Mouse (Mus musculus): ENCODE data around the gene Cyp4b1.
"Not testable (repeated sequence)": the region's sequence is repeated elsewhere in the genome, so short reads cannot be mapped to it uniquely, and the experiment has no call there.

The Cyp4b1 gene

DNA sequence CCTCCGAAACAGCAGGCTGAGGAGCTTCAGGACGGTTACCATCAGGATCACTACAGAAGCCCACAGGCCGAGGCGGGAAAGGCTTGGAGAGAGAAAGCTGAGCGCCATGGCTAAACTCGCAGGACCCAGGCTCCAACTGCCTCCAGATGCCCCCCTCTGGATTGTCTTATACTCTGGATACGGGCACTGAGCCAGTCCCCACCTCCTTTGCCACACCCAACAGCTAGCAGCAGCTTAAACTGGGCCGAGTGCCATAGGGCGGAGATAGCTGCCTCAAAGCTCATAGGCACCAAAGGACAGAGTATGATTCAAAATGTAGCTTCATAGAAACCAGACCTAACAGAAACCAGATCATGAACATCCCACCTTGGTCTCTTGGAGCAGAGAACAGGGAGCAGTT is at the start of gene Cyp4b1:
Cyp4b1 (minus strand) TSS at position 144 of the 400 bp plus-strand sequence.
- no peak for DNase-seq (ENCODE audit: inconsistent ontology term)

DNA sequence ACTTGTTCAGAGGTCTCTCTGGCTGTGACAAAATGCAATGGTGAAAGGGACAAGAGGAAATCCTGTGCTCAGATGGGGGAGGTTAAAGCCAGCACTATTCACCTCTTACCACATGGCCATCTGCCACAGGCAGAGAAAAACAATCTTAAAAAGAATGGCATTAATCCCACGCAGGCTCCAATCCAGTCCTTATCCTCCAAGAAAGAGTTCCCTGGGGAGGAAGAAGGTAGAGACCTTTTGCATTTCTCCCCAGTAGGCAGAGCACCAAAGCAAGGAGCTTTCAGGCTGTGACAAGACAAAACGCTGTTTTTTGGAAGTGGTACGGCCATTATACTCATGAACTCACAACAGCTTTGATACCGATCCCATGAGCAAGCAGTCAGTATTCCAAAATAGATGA is 38.8 kb upstream of the Cyp4b1 start:
- no peak for DNase-seq (ENCODE audit: inconsistent ontology term)

DNA sequence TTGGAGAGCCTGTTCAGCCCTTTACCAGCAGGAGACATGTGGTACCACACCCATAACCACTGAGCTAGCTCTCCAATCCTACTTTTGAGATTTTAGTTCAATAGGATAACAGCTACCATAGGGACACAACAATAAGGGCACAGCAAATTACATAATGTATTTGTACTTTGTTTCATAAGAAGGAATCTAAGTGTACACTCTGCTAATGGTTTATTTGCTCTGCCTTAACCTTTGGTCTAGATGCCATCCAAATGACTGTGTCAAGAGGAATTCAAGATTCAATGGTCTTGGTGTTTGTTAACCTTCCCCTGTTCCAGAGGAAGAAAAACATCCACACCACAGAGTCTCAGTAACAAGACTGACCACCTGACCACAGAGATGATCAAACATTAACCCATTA is 11.7 kb upstream of the Cyp4b1 start:
- DNase-seq (ENCODE audit: inconsistent ontology term): peak; percentile 37

DNA sequence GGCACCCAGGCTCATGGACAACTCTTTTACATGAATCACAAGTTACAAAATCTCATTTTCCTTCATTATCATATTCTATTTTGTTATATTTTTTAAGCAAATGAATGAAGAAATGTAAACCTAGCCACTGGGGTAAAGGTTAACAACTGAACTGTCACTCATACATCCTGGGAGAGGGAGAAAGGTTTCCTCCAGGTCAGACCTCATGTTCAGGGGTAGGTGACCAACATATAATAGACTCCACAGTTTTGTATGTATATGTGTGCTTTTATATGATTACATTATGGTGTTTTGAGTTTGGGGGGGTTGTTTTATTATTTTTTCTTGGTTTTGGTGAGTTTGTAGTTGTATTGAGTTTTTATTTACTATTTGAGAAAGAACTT is 10.3 kb upstream of the Cyp4b1 start:
- DNase-seq (ENCODE audit: inconsistent ontology term): no peak

DNA sequence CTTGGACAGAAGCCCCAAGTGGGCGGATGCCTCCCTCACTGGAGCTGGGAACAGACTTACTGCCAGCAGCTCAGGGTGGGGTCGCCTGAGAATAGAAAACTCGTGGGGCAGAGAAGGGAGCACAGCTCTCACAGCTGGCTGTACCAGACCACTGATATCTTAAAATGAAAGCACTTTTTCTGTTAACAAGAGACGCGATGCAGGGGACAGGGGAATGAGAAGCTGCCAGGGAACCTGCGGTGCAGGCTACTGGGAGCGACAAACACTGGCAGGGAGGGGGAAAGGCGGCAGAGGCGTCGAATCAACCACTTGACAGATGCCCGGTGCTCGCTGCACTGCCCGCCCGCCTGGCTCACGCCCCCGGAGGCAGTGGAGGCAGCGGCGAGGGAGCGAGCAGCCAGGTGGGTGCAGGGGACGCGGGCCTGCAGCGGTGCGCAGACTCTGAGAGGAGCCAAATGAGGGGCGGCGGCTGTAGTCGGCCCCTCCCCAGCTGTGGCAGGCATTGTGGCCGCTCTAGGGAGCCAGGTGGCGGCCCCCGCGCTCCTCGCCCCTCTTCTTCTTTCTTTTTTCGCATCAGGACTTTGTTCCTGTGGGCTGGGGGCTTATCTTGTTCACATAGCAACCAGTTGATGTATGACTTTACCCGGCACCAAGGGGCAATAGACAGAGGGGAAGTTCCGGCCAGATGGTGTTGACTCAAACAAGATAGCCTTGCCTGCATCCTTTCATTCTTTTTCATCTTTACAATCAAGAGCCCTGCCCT is 9.8 kb upstream of the Cyp4b1 start:
- DNase-seq (ENCODE audit: inconsistent ontology term): peak; percentile 12

DNA sequence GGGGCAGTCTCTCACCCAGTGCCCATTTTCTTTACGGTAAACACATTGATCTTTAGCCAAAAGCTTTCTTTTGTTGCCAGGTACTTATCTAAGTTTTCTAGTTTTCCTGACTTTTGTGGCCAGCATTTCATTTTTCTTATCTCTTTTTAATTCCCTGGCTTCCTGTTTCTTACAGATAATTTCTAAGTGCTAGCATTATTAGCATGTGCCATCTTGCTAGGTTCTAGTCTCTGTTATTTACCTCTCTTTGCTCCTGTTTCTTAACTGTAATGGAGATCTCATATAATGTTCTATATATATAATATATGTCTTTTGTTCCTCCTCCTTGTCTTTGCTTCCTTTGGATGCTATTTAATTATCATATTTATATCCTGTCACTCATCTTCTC is 9.0 kb upstream of the Cyp4b1 start:
- not testable (repeated sequence) for DNase-seq (ENCODE audit: inconsistent ontology term)

DNA sequence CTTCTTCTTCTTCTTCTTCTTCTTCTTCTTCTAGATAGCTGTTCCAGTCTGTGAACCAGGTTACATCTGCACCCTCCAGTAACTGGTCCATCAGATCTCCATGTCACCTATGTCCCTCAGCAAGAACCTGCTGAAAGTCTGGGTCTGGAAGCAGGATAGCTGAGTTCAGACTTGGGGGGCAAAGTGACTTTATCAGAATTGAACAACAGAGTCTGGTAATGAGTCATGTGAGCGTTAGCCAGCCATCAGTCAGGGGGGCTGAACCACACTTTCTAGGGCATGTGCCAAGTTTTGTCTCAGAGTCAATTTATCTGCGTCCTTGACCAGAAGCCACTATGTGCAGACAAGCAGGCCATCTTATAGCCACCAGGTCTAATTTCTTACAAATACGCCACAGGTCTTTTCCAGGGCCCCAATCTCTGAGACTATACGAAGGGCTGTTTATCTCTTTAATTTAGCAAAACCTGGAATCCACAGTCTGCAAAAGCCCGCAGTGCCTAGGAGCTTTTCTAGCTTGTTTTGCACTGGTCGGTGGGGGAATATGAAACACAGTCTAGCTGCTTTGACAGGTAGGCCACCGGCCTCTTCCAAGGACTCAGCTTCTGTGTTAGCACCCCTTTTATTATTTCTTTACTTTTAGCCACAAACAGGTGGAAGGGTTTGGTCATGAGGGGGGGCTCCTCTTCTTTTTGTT is 8.5 kb upstream of the Cyp4b1 start:
- DNase-seq (ENCODE audit: inconsistent ontology term): not testable (repeated sequence)

DNA sequence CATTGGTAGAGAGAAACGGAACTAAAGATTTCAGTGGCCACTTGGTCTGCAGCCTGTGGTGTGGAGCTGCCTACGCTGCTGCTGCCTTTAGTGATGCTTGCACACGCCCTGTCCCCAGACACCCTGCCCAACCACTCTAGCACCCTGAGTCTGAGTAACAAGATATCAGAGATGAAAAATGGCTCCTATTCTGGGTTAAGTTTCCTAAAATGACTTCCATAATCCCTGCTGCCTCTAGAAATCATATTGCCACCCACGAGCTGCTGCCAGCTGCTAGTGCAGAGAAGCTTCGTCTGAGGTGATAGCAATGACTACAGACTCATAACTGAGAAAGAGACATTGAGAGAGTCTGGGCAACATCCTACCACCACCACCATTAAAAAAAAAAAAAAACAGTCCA is 3.3 kb upstream of the Cyp4b1 start:
- no peak for DNase-seq (ENCODE audit: inconsistent ontology term)

DNA sequence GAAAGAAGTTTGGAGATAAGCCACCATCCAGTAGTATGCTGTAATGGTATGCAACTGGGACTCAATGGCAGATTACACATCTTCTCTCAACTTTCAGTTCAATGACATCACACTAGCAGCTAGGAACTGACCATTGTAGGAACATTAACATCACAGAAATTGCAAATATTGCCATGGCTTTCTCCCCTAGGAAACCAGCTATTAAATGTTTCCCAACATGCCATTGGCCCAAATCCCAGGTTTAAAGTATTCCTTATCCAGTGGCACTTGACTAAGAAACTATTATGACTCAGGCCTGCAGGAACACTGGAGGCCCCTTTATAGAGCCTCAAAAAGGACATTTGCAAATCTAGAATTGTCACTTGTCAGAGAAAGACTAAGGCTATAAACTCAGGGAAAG is 1.8 kb upstream of the Cyp4b1 start:
- no peak for DNase-seq (ENCODE audit: inconsistent ontology term)

DNA sequence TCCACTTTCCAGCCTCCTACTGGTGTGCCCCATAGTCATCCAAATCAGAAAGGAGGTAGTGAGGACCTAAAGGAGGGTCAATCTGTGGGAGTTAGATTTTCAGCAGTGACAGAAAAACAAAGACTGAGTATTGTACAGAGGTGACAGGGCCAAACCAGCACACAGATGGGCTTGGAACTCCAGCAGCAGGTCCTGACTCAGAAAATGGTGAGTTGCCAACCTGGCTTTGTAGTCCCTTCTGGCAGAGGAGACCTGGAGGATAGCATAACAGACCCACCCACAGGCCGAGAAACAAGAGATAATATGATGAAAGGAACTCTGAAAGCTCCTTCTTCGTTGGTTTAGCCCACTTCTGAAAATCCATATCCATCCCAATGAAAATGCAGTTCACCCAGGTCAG is 1.2 kb upstream of the Cyp4b1 start:
- DNase-seq (ENCODE audit: inconsistent ontology term): peak; percentile 21

DNA sequence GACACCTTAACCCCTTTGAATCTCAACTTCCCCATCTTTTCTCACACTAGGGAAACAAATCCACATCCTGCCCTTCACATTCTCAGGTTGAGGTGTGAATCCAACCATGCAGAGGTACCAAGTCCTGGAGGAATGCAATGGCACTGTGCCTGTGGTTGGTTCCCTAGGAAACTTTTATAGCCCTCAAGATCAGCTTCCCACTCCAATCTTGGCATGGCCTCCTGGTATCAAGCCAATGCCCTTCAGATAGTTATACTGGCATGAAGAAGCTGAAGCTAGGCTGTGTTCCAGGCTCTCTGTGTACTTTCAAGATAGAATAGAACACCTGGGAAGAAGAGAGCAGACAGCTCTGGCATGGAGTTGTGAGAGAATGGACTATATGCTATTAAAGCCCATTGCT is 2.2 kb downstream of the Cyp4b1 start:
- DNase-seq (ENCODE audit: inconsistent ontology term): no peak

DNA sequence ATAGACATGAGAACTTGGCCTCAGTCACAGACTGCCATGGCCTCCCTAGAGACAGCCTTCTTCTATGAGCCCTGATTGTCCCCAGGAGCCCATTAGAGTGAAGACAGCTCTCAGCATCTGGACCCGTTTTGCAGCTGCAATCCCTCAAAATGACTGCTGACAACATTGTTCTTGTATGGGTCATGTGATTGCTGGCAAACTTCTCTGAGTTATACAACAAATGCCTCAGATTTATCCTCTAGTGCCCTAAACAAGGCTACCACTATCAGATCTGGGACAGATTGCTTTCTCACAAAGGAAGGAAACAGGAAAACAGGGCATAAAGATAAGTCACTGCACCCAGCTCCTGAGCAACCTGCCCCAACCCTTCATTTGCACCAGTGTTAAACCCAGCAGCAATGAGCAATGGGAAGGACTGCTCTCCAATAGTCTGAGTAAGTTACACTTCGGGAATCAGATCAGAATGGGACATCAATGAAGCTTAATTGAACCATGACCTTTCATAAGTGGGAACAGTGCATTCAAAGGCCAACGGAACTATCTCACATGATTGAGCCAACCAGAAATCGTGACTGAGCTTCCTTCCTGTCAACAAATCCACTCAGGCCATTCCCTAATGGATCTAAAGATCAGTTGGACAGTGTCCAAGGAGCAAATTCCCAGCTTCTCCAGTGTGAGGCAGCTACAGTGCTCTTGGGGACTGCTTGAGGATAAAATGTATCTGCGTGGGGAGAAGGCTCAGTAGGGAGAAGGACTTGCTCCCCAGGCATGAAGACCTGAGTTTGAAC is 4.4 kb downstream of the Cyp4b1 start:
- no peak for DNase-seq (ENCODE audit: inconsistent ontology term)

DNA sequence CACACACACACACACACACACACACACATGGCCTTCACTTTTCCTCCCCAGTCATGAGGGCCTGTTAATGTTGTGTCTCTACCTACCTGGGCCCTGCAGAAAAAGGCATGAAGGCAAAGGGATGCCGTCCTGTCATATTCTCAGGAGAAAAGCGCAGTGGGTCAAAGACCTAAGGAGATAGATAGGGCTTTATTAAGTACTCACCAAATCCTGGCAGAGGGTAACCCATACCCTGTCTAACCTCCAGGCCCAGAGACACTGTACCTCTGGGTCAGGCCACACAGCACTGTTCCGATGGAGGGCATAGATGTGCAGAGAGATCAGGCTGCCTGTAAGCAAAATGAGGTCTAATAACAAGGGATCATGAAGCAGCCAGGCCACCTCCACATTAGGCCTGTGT is 22.0 kb downstream of the Cyp4b1 start:
- DNase-seq (ENCODE audit: inconsistent ontology term): not testable (repeated sequence)

DNA sequence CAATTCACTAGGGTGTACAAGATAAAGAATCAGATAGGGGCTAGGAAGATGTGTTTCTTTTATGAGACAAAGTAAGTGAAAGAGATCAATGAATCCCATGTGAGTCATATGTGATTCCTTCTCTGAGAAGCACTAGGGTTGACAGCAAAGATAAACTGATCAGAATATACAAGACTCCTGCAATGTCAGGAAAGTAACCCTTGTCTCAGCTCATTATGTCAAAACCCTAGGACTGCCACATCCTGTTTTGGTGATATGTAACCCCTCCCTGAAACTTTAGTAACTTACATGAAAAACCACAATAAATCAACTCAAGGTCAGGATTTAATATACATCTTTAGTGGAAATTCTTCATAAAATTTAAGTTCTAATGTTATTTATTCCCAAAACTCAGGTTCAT is 33.5 kb downstream of the Cyp4b1 start:
- DNase-seq (ENCODE audit: inconsistent ontology term): no peak

DNA sequence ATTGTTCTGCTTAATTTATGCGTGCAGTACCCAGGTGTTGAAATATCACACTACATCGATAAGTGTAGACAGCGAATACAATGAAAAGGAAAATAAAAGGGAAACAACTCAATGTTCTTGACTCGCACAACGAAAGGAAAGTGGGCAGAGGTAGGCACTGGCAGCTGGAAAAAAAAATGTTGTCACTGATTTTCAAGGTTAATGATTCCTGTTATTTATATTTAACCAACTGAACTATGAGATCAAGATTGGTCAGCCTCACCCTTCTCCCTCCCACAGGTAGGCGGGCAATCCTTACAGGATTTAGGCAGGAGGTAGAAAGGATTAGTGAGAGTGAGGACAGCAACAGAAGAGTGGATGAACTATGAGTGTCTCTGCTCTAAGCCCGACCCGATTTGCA is 46.9 kb downstream of the Cyp4b1 start, which contains the start of gene Cyp4a32:
Cyp4a32 (plus strand) TSS at position 359 of the 400 bp plus-strand sequence.
- not testable (repeated sequence) for DNase-seq (ENCODE audit: inconsistent ontology term)

DNA sequence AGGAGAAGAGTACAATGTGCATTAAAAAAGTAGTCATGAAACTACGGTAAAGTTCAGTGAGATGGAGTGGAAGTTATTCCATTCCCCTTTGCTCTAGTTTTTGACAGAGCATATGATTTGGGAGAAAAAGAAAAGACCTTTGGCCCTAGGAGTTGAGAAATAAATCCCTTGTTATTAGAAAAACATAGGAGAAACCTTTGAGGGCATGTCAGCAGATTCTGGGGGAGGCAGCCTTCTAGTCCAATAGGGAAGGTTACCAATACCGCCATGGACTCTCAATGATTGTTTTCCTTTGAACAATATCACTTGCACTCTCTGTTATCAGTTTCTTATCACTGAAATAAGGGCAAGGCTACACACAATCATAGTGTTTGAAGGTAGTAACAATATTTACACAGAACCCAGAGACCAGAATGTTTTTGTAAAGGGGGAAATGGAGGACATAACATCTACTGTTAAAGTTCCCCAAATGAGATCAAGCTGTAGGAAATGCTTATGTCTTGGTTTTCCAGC is 50.6 kb downstream of the Cyp4b1 start:
- DNase-seq (ENCODE audit: inconsistent ontology term): no peak

DNA sequence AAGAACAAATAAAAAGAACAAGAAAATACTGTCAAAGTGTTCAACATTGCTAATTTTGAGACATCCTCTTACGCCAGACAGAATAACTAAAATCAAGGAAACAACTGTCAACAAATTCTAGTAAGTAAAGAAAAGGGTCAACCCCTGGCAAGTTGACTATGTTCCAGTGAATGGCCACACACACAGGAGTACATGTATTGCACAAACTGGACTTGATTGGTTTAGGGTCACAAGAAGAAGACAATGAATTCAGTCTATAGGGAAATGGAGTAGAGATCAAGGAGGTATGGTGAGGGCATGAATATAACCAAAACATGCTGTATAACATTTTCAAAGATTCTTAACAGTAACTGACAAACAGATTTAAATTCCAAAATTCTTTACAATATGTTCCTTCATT is 51.2 kb downstream of the Cyp4b1 start:
- DNase-seq (ENCODE audit: inconsistent ontology term): no peak

DNA sequence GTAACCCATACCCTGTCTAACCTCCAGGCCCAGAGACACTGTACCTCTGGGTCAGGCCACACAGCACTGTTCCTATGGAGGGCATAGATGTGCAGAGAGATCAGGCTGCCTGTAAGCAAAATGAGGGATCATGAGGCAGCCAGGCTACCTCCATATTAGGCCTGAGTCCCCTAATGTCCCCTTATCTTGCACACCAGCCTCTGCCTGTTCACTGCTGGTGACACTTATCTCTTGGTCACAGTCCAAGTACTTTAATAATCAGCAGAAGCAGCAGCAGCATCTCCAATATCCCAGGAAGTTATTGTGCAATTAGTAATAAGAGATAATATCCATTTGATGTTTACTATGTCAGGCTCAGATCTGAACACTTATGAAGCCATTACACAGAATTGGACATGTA is 64.5 kb downstream of the Cyp4b1 start:
- DNase-seq (ENCODE audit: inconsistent ontology term): no peak

DNA sequence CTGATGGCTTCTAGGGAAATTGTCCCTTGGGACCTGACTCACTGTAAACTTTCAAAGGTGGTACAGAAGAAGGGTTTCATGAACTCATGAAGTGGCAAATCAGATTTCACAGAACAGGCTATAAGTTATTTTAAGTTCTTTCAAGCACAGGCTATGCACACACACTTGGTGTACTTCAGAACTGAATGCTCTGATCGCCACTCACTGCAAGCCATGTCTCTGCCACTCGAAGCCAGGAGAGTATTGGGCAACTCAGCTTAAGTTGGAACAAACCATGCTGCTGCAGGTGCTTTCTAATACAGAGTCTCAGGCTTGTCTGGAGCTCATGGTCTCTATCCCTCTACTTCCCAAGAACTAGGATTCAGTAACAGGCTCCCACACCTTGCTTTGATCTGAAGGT is 71.7 kb downstream of the Cyp4b1 start:
- no peak for DNase-seq (ENCODE audit: inconsistent ontology term)

DNA sequence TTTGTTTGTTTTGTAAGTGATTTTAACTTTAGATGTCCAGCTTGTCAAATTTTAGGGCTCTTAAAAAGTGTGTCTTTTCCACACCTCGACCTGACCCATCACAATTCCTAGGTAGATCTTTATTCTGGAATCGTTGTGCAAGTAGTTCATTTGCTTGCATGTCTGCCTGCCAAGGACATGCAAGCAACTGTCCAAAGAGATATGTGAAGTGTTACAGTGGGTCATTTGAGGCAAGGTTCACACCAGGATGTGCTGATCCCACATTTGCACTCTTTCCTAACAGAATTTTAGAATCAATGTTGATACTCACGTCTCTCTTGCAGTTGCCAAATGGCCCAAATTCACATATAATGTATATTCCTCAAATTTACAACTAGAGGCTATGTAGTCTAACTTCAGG is 72.3 kb downstream of the Cyp4b1 start:
- DNase-seq (ENCODE audit: inconsistent ontology term): no peak
